Mouse (Mus musculus): ENCODE results near the gene Egfem1.

DNA sequence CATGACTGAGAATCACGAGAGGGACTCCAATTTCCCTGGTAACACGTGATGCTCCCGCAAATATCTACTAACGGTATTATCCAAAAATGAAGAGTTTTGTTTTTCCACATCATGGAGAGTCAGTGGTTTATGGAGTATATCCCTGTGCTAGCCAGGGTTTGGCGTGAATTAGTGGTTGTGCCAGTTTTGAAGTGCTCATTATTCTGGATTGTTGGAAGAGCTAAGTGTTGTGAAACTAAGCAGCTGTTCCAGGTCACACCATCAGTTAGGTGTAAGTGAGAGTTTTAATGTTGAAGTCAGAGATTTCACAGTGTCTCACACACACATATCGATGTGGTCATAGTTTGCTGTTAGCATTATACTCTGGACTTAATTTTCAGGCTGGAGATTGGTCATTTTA is 120.7 kb downstream of the Egfem1 start:
- TF ChIP-seq CTCF (IDR thresholded peaks at IDR 0.05; ENCODE audit: extremely low read depth, insufficient read depth, low read length): no peak
- TF ChIP-seq POLR2A (IDR thresholded peaks at IDR 0.05; ENCODE audit: extremely low read depth, insufficient read depth, low read length): no peak

Measured in cortical plate, adult 2 months (tissue).